Mouse (Mus musculus): ENCODE data around the gene Slc25a10.

DNA sequence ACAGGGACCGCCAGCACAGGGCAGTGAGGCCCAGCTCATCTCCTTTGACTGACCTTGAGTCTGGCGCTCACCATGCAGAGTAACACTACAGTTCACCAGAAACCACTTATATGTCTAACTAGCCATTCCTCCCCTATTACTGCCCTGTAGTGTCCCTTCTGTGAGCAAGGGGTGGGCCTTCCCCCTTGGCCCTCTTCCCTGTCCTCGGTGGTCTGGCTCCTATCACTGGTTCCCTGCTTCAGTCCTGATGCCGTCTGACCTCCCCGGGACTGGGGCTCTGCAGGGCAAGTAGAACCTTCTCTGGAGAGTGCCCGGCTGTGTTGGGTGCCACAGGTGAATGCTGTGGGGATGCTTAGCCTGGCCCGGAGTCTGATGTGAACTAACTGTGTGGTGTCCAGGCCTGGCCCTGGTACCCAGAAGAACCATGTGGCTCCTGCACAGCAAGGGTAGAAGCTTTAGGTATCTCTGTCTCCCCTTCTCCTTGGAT, 8.1 kb upstream of the Slc25a10 start:
- TF ChIP-seq CTCF (conservative IDR thresholded peaks at IDR 0.05; ENCODE audit: low read length) (no peak), POU5F1 (IDR thresholded peaks at IDR 0.05; ENCODE audit: borderline replicate concordance, low read length) (no peak)

Measured in E14TG2a.4 (cell line).